Mouse (Mus musculus) NIH3T3 (cell line): Measurements from ENCODE around the gene Noc3l.
A peak's percentile ranks its signal among the peaks of the same experiment; 100 is the strongest.

ENCODE experiments used
- DNase-seq: peaks from one replicate; pipeline ENCODE4 v3.0.0-alpha.2; 2012; ENCODE audit warnings: low read depth

The Noc3l gene

DNA sequence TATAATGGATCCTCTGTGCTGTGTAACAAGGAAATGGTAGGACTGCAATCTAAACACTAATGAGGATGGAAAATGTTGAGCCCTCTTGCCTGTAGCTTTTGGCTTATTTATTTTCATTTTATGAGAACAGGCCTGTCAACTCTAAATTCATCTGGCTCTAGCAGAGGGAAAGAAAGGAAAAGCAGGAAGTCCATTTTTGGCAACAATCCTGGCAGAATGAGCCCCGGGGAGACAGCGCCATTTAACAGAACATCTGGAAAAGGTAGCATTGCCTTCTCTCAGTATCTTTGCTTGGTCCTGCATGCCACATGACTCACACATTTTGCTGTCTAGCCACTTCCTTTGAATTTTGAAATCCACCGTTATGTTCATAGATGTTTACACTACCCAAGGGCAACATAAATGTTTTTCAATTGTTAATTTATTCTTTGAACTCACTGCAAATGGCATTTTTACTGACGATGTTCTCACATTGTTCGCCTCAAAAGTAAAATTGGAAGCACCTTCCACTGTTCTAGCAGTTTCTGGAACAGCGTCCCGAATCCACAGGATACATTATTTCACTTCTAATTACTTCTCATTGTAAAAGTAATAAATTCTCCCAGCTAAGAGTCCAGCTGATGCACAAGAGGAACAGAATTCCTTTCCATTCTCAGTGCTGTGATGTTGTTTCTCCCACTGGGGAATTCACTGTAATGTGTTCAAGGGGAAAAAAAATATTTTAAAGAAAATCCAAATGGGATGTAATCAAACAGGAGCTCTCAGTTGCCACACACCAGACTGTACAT, 60.2 kb downstream of the Noc3l start:
- peak; percentile 60 for DNase-seq

DNA sequence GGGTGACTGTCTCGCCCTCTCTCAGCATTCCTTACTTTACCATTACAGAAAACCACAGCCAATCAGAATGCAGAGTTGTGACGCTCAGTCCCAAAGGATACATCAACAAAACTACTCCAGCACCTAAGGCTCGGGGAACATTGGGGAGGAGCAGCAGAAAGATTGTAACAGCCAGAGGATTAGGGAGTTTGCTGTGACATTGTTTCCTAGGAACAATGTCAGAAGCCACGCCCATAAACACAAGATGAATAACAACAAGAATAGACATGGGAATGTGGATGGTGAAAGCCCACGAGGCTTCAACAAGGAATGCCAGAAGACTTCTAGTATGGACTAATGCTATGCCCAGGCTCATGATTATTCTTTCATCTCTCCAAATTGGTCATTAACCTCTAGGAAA, 61.0 kb downstream of the Noc3l start:
- no peak for DNase-seq

DNA sequence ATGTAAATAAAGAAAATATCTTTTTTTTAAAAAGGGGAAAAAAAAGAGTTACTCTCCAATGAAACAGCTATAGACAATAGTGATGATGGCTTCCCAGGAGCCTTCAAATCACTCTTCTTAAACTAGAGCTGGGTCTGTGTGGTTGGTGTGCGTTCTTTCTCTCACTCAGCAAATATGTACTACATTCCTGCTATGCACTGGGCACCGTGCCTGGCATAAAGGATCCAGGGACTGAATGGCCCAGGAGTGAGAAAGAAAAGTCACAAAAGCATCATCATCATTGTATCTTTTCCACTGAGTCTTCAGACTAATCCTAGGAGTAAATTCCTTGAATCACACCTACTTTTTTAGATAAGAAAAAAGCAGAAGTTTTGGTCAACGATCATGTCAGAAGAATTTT, 61.9 kb downstream of the Noc3l start:
- DNase-seq, result no peak

GRCm38 (mm10) chr19:38750192-38750591, 68.8 kb downstream of the Noc3l start:
- DNase-seq, result peak; percentile 21

DNA sequence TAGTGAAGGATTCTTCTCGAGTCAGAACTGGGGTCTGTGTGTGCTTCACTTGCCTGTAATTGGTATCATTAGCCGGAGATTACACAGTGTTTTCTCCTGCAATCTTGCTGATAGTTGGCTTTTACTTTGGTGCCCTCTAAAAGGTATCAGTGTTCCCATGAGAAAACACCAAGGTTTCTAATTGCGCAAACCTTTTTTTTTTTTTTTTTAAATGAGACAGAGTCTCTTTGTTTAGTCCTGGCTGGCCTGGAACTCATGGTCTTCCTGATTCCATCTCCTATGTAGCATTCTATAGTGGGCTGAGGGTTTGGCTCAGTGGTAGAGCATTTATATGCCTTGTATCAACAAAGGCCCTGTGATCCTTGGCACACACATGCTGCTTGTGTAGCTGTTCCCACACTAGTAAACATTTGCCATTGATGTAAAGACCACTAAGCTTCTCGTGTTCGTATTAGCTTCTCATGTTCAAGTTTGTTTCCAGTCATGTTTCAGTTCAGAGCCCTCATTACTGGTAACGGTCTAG, 72.5 kb downstream of the Noc3l start:
- DNase-seq, result no peak

DNA sequence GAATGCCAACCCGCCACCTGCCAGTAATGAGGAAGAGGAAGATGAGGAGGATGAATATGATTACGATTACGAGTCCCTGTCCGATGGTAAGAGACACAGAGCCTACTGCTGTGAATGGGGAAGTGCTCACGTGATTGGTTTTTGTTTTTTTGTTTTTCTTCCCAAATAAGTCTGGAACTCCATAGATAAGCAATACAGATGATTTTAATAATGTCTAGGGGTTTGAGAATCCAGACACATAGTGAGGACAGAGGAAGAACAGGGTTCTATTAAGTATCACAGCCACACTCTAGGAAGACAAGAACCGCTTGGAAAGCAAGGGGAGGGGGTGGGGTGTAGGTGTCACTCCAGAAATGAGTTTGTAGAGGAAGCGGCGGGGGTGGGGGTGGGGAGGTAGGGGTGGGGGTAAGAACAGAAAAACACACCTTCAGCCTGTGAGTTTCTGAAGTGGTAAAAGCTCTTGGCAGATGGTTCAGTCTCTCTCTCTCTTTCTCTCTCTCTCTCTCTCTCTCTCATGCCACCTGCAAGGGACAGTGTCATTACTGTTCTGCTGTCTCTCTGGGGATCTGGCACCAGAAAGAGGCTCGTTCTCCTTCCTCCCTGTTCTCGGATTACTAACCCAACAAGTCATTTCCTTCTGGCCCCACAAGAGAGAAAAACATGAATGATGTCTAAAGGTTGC, 73.1 kb downstream of the Noc3l start:
- no peak for DNase-seq

GRCm38 (mm10) chr19:38744546-38744945, 74.5 kb downstream of the Noc3l start:
- DNase-seq, result no peak
